Comparison of ENCODE assay signal across 12 mouse cellular contexts in the genomic region with DNA sequence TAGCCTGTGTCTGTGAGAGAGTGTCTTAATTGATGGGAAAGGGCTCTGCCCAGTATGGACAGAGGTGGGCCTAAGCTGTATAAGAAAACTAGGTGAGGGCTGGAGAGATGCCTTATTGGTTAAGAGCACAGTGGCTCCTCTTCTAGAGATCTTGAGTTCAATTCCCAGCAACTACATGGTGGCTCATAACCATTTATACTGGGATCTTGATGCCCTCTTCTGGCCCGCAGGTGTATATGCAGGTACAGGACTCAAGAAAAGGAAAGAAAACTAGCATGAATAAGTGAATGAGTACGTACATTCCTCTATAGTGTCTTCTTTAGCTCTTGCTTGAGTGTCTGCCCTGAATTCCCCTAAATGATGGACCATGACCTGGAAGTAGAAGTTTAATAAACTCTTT. TPM values are rescaled to one million over a fixed set of nuclear protein-coding genes. Genes with fewer than 3 reads are reported as not detected.
DNase-seq lines count a peak whose midpoint lies in the region; ATAC-seq and TF ChIP-seq lines count a peak whose summit lies in the region.
"Had no signal": no experiment of that assay in that cellular context is flagged by ENCODE, and none has a peak within 500 bp of the region (broad histone marks: within the 10 kb centered on the region; RNA-seq: fewer than 3 reads in every experiment).

No protein-coding gene starts in this region.

- H3K4me3 ChIP-seq in lung, embryonic 14.5 days (ENCODE audit: low read depth, low read length), result no peak overlapping the region
- no peak overlapping the region for H3K4me3 ChIP-seq in CH12.LX (replicated peaks in 1 of 3; ENCODE audit: low read depth in 2 of 3, low read length in 2 of 3, poor library complexity in 1 of 3)
- no peak overlapping the region for H3K4me3 ChIP-seq in limb, embryonic 10.5 days
- H3K4me3 ChIP-seq: limb, embryonic 12.5 days had no signal

- WGBS in lung, embryonic 14.5 days, result 70% methylated on average over 2 of the region's 2 CpGs
- WGBS in limb, embryonic 10.5 days, result 83% methylated on average over 2 of the region's 2 CpGs

- TF ChIP-seq EP300 in CH12.LX (IDR thresholded peaks at IDR 0.05; ENCODE audit: low read length), result no peak

- TF ChIP-seq POLR2A in CH12.LX (IDR thresholded peaks at IDR 0.05; ENCODE audit: low read depth, low read length), result no peak

- peak; percentile 56 for TF ChIP-seq RAD21 in CH12.LX (IDR thresholded peaks at IDR 0.05; ENCODE audit: low read depth, low read length)

- H3K79me2 ChIP-seq in CH12.LX (replicated peaks; ENCODE audit: control insufficient read depth, extremely low read depth, insufficient read depth, poor library complexity, severe bottlenecking), result no peaks in the 10 kb centered on the region

- no peaks in the 10 kb centered on the region for H3K4me1 ChIP-seq in lung, embryonic 14.5 days (ENCODE audit: insufficient read depth)
- peaks cover 4 to 17% of the 10 kb centered on the region in 2 experiments; a peak in 3 of 4 replicates for H3K4me1 ChIP-seq in CH12.LX (ENCODE audit: control insufficient read depth in 1 of 2, insufficient read depth in 2 of 2)
- no peaks in the 10 kb centered on the region for H3K4me1 ChIP-seq in limb, embryonic 10.5 days
- H3K4me1 ChIP-seq: limb, embryonic 12.5 days had no signal

- in situ Hi-C loops in CH12.LX (cut with MboI; ENCODE audit: low pct_ligation_motif_present, low pct_unique_long_range_greater_than_20kb, low sequenced_read_pairs), result no loop called here

- dilution Hi-C loops in CH12.LX (cut with MboI; ENCODE audit: extremely low pct_ligation_motif_present, extremely low pct_unique_long_range_greater_than_20kb, low sequenced_read_pairs), result no loop called here

- H3K4me2 ChIP-seq in lung, embryonic 14.5 days, result no peak overlapping the region
- no peak overlapping the region for H3K4me2 ChIP-seq in CH12.LX (ENCODE audit: insufficient read depth, low read depth, poor library complexity, severe bottlenecking)
- H3K4me2 ChIP-seq: limb, embryonic 12.5 days had no signal

- H3K9me3 ChIP-seq in lung, embryonic 14.5 days (ENCODE audit: low read depth, low read length), result no peaks in the 10 kb centered on the region
- H3K9me3 ChIP-seq in CH12.LX (replicated peaks; ENCODE audit: low read length), result peaks cover 2% of the 10 kb centered on the region
- no peaks in the 10 kb centered on the region for H3K9me3 ChIP-seq in limb, embryonic 10.5 days (replicated peaks)
- H3K9me3 ChIP-seq: limb, embryonic 12.5 days had no signal

- peak; percentile 55 for TF ChIP-seq CTCF in lung, embryonic 14.5 days (IDR thresholded peaks at IDR 0.05; ENCODE audit: low read depth)
- peak; percentile 13 to 65; a peak in 2 of 4 replicates for TF ChIP-seq CTCF in CH12.LX (conservative IDR thresholded peaks at IDR 0.05 in 1 of 2, IDR thresholded peaks at IDR 0.05 in 1 of 2; ENCODE audit: low read depth in 2 of 2, low read length in 2 of 2)

- ATAC-seq in lung, embryonic 14.5 days (ENCODE audit: insufficient read depth), result no peak

- no peak overlapping the region for H3K9ac ChIP-seq in lung, embryonic 14.5 days
- H3K9ac ChIP-seq in CH12.LX (ENCODE audit: insufficient read depth, low read depth), result no peak overlapping the region
- H3K9ac ChIP-seq: limb, embryonic 12.5 days had no signal

- no peak for DNase-seq in lung, embryonic 14.5 days
- no peak for DNase-seq in lung, postnatal 36 days
- DNase-seq in CH12.LX (ENCODE audit: extremely low read depth) (no peak), ZHBTc4 (ENCODE audit: low read depth, low spot score) (peak; percentile 67)
- DNase-seq in retina, embryonic 14.5 days (ENCODE audit: low spot score), result peak; percentile 28
- DNase-seq in limb, embryonic 10.5 days (ENCODE audit: low spot score), result no peak
- DNase-seq in spleen, postnatal 4 days (ENCODE audit: low spot score in 2 of 2), result no peak
- DNase-seq: adrenal gland, adult 2 months; cerebellum, adult 18-20 months; gastrocnemius, postnatal 36 days; kidney, postnatal 25 days had no signal

- H3K36me3 ChIP-seq in lung, embryonic 14.5 days (ENCODE audit: insufficient read depth), result peaks cover 44% of the 10 kb centered on the region
- peaks cover 31 to 62% of the 10 kb centered on the region in 2 experiments for H3K36me3 ChIP-seq in CH12.LX (replicated peaks in 1 of 2; ENCODE audit: control insufficient read depth in 1 of 2, insufficient read depth in 1 of 2, low read length in 1 of 2)
- peaks cover 92% of the 10 kb centered on the region for H3K36me3 ChIP-seq in limb, embryonic 10.5 days

- no peak overlapping the region for H3K27ac ChIP-seq in lung, embryonic 14.5 days (ENCODE audit: low read depth)
- H3K27ac ChIP-seq in CH12.LX (ENCODE audit: insufficient read depth, low read depth), result no peak overlapping the region
- no peak overlapping the region for H3K27ac ChIP-seq in limb, embryonic 10.5 days
- H3K27ac ChIP-seq: limb, embryonic 12.5 days had no signal

- H3K27me3 ChIP-seq in lung, embryonic 14.5 days (ENCODE audit: insufficient read depth, low read length), result no peaks in the 10 kb centered on the region
- H3K27me3 ChIP-seq in CH12.LX (replicated peaks), result no peaks in the 10 kb centered on the region
- no peaks in the 10 kb centered on the region for H3K27me3 ChIP-seq in limb, embryonic 10.5 days (ENCODE audit: low read depth, poor library complexity, severe bottlenecking)
- H3K27me3 ChIP-seq: limb, embryonic 12.5 days had no signal

TF ChIP-seq in CH12.LX, 34 proteins besides CTCF, POLR2A, EP300 and RAD21:
- TF ChIP-seq IRF4 (IDR thresholded peaks at IDR 0.05; ENCODE audit: low read depth, low read length) (no peak), SMC3 (IDR thresholded peaks at IDR 0.05; ENCODE audit: low read depth, low read length) (peak; percentile 27)

RNA-seq across cellular contexts. Expression of a gene that starts 15.5 kb away (rescaled TPM):
- polyA plus RNA-seq in lung, embryonic 14.5 days (2014; fragmentation: Nextera tagmentation; extraction: Ambion mirVana), result 552 and 588 TPM in 2 replicates
- 68.9 and 81.2 TPM in 2 replicates for total RNA-seq in CH12.LX (2012; rRNA removed)
- 47.3 and 73.0 TPM in 2 replicates for total RNA-seq in CH12.LX (2014; rRNA removed)
- polyA plus RNA-seq in CH12.LX (2012; ENCODE audit: insufficient read length, low read depth), result 318 and 337 TPM in 2 replicates
- 562 and 618 TPM in 2 replicates for polyA plus RNA-seq in limb, embryonic 10.5 days (2016; fragmentation: Nextera tagmentation; extraction: Ambion mirVana)

Comparison
In these comparisons a context has a peak if more than half of its experiments do, and no peak if none do; other contexts are left out.
1. DNase-seq: peak in ZHBTc4 (single experiment) and retina, embryonic 14.5 days (single experiment); none in lung, embryonic 14.5 days (single experiment), lung, postnatal 36 days (single experiment), CH12.LX (single experiment), limb, embryonic 10.5 days (single experiment) and spleen, postnatal 4 days (0 of 2).